Mouse (Mus musculus) urinary bladder, postnatal 14 days (tissue): ENCODE measurements around the gene Tmprss9.
"Not testable (repeated sequence)": the region's sequence is repeated elsewhere in the genome, so short reads cannot be mapped to it uniquely, and the experiment has no call there.

Experiments used
- DNase-seq: peaks from one replicate; pipeline ENCODE4 v3.0.0; 2021; ENCODE audit warnings: low spot score

The Tmprss9 gene

GRCm38 (mm10) chr10:80871581-80871980 is at the start of gene Tmprss9:
Gene Tmprss9, plus strand, starts transcription at chr10:80871848.
- DNase-seq = no peak

- DNase-seq = no peak
These were observed 49.7 kb upstream of the Tmprss9 start for GRCm38 (mm10) chr10:80821991-80822390.

GRCm38 (mm10) chr10:80822528-80822927 is 49.1 kb upstream of the Tmprss9 start:
- DNase-seq = no peak

GRCm38 (mm10) chr10:80823316-80823715 is 48.3 kb upstream of the Tmprss9 start:
- no peak for DNase-seq

GRCm38 (mm10) chr10:80823847-80824643 is 47.6 kb upstream of the Tmprss9 start:
- DNase-seq = no peak

GRCm38 (mm10) chr10:80824827-80825226 is 46.8 kb upstream of the Tmprss9 start:
- DNase-seq = no peak

- DNase-seq = peak; percentile 98
These were observed 45.2 kb upstream of the Tmprss9 start, which contains the start of gene Oaz1 for GRCm38 (mm10) chr10:80826151-80827062. Gene Oaz1, plus strand, starts transcription at chr10:80826656.

- DNase-seq = no peak
These were observed 44.4 kb upstream of the Tmprss9 start for GRCm38 (mm10) chr10:80827063-80827869.

GRCm38 (mm10) chr10:80827870-80828420 is 43.7 kb upstream of the Tmprss9 start:
- DNase-seq = no peak

GRCm38 (mm10) chr10:80828587-80828986 is 43.1 kb upstream of the Tmprss9 start:
- DNase-seq = not testable (repeated sequence)

GRCm38 (mm10) chr10:80829359-80830278 is 42.0 kb upstream of the Tmprss9 start:
- DNase-seq = no peak

GRCm38 (mm10) chr10:80831136-80831535 is 40.5 kb upstream of the Tmprss9 start:
- DNase-seq = peak; percentile 60

GRCm38 (mm10) chr10:80832818-80833217 is 38.8 kb upstream of the Tmprss9 start:
- DNase-seq = no peak

- no peak for DNase-seq
These were observed 36.0 kb upstream of the Tmprss9 start for GRCm38 (mm10) chr10:80835617-80836016.

- DNase-seq = no peak
These were observed 34.7 kb upstream of the Tmprss9 start for GRCm38 (mm10) chr10:80836949-80837379.

GRCm38 (mm10) chr10:80837827-80838226 is 33.8 kb upstream of the Tmprss9 start:
- DNase-seq = no peak

GRCm38 (mm10) chr10:80838346-80838912 is 33.2 kb upstream of the Tmprss9 start:
- DNase-seq = no peak

- no peak for DNase-seq
These were observed 31.8 kb upstream of the Tmprss9 start for GRCm38 (mm10) chr10:80839848-80840247.

- DNase-seq = no peak
These were observed 30.0 kb upstream of the Tmprss9 start for GRCm38 (mm10) chr10:80841685-80842084.

- DNase-seq = no peak
These were observed 29.3 kb upstream of the Tmprss9 start for GRCm38 (mm10) chr10:80842334-80842733.
